Mouse (Mus musculus): Measurements from ENCODE around the gene Mical3.

DNA sequence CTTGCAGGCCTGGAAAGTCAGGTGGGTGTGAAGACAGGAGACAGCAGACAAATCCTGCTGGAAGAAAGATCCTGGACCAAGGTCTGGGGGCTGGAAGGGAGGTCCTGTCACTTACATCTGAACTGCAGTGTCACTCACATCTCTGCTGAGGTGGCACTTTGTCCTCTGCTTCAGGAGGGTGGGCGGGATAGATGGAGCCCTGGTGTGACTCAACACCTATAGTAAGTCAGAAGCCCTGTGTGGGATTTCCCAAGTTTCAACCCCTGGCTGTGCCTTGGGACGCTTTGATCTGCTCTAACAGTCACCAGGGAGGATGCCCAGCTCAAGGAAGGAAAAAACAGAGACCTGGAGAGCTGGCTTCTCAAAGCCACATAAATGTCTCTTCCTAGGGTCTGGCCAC, 203.9 kb downstream of the Mical3 start:
- TF ChIP-seq MAFK (IDR thresholded peaks at IDR 0.05; ENCODE audit: insufficient read depth, low read depth, low read length) (peak; percentile 56; the same call in 1 of the 2 replicates), ZC3H11A (IDR thresholded peaks at IDR 0.05; ENCODE audit: borderline replicate concordance, low read depth, low read length) (no peak), CHD2 (IDR thresholded peaks at IDR 0.05; ENCODE audit: low read depth, low read length) (no peak)

Measured in ES-E14 (cell line).